Mouse (Mus musculus): ENCODE results near the gene Olfr597.

DNA sequence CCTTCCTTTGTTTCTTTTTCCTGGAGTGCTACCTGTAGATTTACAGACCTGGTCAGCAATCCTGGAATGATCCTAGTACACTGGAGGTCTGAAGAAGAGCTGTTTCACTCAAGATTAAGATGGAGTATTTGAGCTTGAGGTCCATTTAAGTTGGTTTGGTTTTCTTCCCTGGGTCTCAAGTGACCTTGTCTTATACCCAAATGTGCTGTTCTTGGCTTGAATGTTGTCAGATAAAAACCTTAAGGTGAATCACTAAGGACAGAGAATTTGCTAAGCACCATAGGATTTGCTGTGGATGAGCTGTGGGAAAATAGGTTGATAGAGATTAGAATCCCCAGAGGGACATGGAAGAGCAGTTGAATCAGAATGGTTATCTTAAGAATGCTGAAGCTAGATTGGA lies 33.5 kb downstream of the Olfr597 start, which contains the start of gene Olfr600:
- TF ChIP-seq GATA1 (IDR thresholded peaks at IDR 0.05; ENCODE audit: low read length): no peak
- TF ChIP-seq TAL1 (IDR thresholded peaks at IDR 0.05; ENCODE audit: low read length): no peak

Data from erythroblast, embryonic 14.5 days (primary cell).